Mouse (Mus musculus) gastrocnemius, adult 2 months (tissue): ENCODE results near the gene Jade2. TPM values are rescaled to one million over a fixed set of nuclear protein-coding genes. Genes with fewer than 3 reads are reported as not detected.
"Not testable (repeated sequence)": the region's sequence is repeated elsewhere in the genome, so short reads cannot be mapped to it uniquely, and the experiment has no call there.

Source experiments
- DNase-seq: peaks from one replicate; pipeline ENCODE4 v3.0.0; 2022
- H3K27ac ChIP-seq: fragments of 200-600 bp; 2 replicates; pipeline ENCODE4 v1.8.1; 2022; ENCODE audit warnings: mild to moderate bottlenecking
- H3K4me3 ChIP-seq: fragments of 200-600 bp; 2 replicates; pipeline ENCODE4 v1.8.1; 2022; ENCODE audit warnings: mild to moderate bottlenecking, moderate library complexity
- CTCF ChIP-seq: fragments of 200-600 bp; IDR thresholded peaks from 2 replicates; pipeline ENCODE4 v1.8.1; 2022; ENCODE audit warnings: antibody characterized with exemption, mild to moderate bottlenecking, moderate library complexity
- intact Hi-C: fragments of 180-260 bp; cut with DNase I; formaldehyde crosslinking; loops from one replicate; pipeline ENCODE4 v1.15.1; 2025
- total RNA-seq, 2 experiments: library from RNA; stranded (reverse); gene quantifications; 2 replicates each; pipeline ENCODE4 v1.2.3; 2021

The Jade2 gene
- total RNA-seq, 2 experiments from 2014 or later = 7.8 to 7.9 TPM

DNA sequence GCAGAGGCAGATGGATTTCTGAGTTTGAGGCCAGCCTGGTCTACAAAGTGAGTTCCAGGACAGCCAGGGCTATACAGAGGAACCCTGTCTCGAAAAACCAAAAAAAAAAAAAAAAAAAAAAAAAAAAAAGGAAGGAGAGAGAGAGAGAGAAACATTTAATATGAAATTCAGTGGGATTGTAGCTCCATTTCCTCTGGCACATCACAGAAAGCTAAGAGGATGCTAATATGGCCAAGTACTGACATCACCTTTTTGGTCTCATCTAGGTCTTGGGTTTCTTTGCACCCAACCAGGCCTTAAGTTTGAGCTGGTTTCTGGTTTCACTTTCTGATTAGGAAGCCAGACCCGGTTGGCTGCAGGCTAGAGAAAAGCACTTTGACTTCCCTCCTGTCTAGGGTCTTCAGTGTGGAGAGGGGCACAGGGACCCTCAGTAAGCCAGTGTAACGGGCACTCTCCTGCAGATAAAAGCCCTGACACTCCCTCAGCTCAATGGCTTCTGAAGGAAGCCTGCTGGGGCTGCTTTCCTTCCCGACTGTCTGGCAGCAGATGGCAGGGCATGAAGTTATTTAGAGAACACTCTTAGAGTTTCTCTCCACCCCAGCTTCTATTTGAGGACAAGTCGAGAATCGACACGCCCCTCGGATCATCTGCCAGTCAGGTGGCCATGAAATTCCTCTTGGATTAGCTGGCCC lies 56.7 kb downstream of the Jade2 start:
- intact Hi-C loops = loop anchor here (5.0 kb wide), 1 partner anchor 33 kb away; no protein-coding TSS in a partner anchor
- peak overlapping the region; percentile 55 for H3K4me3 ChIP-seq
- H3K27ac ChIP-seq = peak overlapping the region; percentile 94
- TF ChIP-seq CTCF = no peak
- DNase-seq = peak; percentile 83

DNA sequence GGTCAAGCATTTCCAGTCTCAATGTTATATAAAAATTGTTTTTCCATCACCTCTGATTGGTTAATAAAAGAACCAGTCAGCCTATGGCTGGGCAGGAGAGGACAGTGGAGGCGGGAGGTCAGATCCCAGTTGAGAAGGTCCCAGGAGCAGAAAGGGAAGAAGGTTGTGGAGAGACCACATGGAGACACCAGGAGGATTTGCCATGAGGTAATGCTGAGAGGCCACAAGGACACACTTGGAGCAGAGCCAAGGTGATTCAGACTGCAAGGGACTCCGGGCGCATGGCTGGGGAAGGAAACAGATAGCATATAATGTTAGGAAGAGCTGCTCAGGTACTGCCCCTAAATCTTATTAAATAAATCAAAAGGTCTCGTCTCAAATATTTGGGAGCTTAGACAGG lies 61.2 kb downstream of the Jade2 start:
- H3K27ac ChIP-seq = 0 out of 2 replicates have a peak overlapping the region, but pooled peaks have one; percentile 1
- DNase-seq = peak; percentile 53
- intact Hi-C loops = no loop called here
- no peak overlapping the region for H3K4me3 ChIP-seq
- no peak for TF ChIP-seq CTCF

DNA sequence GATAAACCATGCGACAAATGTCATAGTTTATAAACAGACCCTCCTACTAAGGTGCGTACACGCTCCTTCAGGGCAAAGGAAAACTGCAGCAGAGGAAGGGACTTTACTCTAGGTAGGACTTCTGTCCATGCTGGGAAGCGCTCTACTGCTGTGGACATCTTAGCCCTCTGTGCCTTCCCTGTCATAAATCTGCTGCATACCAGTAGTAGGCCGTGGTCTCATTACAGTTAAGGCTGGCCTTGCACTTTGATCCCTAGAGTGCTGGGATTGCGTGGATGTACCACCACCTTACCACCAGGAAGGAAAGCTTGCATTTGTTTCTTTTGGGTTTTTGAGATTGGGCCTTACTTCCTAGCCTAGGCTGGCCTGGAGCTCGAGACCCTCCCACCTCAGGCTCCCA lies 66.8 kb downstream of the Jade2 start:
- Histone ChIP-seq H3K27ac (no peak overlapping the region), H3K4me3 (no peak overlapping the region)
- intact Hi-C loops = no loop called here
- no peak for TF ChIP-seq CTCF
- DNase-seq = no peak

DNA sequence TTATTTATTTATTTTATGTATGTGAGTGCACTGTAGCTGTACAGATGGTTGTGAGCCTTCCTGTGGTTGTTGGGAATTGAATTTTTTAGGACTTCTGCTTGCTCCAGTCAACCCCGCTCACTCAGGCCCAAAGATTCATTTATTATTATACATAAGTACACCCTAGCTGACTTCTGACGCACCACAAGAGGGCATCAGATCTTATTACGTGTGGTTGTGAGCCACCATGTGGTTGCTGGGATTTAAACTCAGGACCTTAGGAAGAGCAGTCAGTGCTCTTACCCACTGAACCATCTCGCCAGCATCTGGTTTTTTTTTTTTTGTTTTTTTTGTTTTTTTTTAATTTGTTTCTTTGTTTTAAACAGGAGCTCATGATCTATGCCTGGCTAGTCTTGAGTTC lies 67.7 kb downstream of the Jade2 start:
- H3K4me3 ChIP-seq, DNase-seq, intact Hi-C loops, H3K27ac ChIP-seq: not testable (repeated sequence)
- TF ChIP-seq CTCF = peak; percentile 9; the same call in 1 of the 2 replicates

DNA sequence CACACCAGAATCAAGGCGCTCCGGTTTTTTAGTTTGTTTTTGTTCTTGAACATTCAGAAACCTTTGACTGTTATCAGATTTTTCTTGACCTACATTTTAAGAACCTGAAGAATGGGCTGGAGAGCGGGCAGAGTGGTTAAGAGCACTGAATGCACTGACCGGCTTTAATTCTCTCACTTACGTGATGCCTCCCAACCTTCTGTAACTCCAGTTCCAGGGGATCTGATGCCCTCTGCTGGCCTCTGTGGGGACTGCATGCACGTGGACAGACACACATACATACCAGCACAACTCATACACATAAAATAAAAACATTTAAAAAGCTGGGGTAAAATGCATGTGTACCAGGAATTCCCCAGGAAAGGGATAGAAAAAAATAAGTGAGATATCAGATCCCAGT lies 71.5 kb downstream of the Jade2 start:
- TF ChIP-seq CTCF = peak; percentile 79
- no peak overlapping the region for H3K27ac ChIP-seq
- no peak overlapping the region for H3K4me3 ChIP-seq
- DNase-seq = peak; percentile 66
- intact Hi-C loops = no loop called here

DNA sequence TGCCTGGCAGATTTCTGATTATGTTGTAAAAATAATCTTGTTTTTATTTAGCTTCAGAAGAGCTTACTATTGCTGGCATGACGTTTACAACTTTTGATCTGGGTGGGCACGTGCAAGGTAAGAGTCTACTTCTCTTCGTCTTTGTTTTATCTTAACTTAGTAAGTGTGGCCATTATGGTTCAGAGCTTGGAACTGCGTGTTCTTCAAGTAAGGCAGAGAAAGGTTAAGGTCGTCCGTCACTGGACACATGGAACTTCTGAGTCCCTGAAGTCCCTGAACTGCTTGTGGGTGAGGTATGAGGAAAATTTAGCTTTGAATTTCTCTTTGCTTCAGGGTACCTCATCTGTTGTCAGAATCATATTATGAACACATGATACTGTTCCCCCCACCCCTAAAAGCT lies 74.7 kb downstream of the Jade2 start:
- TF ChIP-seq CTCF = no peak
- intact Hi-C loops = no loop called here

DNA sequence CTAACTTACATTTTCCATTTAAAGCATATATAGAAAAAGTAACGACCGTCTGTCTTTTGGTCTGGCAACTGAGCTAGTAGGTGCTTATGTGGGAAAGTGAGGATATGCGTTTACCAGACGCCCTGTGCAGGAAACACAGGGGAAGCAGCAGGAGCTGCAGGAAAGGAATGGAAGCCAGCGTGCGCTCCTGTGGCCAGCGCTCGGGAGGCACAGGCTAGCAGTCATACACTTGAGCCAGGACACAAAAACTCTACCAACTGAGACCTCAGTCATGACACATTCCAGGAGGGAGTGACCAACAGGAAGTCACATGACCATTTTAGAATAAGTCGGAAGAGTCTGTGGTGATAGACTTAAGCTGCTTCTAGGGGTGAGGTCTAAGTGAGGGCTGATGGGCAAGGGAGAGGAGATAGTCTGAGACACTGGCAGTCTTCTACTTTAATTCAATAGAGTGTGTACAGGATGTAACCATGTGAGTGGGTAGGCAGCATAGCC lies 76.6 kb downstream of the Jade2 start:
- intact Hi-C loops = no loop called here
- Histone ChIP-seq H3K4me3 (no peak overlapping the region), H3K27ac (peak overlapping the region; percentile 80)
- no peak for TF ChIP-seq CTCF
- DNase-seq = no peak

More for the DNA sequence above, 74.7 kb downstream of the Jade2 start:
- H3K27ac ChIP-seq = peak overlapping the region; percentile 46
- H3K4me3 ChIP-seq = no peak overlapping the region
- no peak for DNase-seq

DNA sequence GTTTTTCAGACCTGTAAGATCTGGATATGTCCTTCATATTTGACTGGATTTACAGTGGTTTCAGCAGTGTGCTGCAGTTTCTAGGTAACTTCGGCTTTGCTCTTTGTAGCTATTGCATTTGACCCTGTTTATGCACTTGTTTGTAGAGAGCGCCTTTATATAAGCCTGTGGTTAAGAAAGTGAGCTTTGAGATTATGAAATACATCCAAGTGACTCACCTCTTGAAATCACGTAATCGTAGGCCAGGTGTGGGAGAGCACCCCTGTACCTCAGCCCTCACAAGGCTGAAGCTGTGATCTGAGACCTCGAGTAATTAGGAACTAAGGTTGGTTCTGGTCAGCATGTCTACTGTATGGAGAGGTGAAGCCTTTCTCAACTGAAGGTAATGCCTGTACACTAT lies 80.0 kb downstream of the Jade2 start:
- no peak overlapping the region; the same call in 1 of the 2 replicates for H3K4me3 ChIP-seq
- TF ChIP-seq CTCF = no peak
- H3K27ac ChIP-seq = peak overlapping the region; percentile 80
- intact Hi-C loops = no loop called here
- no peak for DNase-seq

DNA sequence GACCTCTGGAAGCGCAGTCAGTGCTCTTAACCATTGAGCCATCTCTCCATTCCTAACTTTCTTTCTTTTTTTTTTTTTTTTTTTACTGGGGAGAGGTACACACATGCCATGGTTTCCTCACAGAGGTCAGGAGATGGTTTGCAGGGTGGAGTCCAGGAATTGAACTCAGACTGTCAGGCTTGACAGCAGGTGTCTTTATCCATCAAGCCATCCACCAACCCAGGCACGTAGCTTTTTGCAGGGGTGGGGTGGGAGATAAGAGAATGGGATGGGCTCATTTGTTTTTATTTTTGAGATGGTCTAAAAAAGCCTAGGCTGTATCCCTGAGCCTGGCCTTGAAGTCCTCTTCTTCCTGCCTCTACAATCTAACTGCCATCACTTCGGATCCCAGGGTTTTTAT lies 81.9 kb downstream of the Jade2 start:
- no peak for TF ChIP-seq CTCF
- intact Hi-C loops = no loop called here
- Histone ChIP-seq H3K27ac (peak overlapping the region; percentile 80; the same call in 1 of the 2 replicates), H3K4me3 (no peak overlapping the region)
- no peak for DNase-seq

DNA sequence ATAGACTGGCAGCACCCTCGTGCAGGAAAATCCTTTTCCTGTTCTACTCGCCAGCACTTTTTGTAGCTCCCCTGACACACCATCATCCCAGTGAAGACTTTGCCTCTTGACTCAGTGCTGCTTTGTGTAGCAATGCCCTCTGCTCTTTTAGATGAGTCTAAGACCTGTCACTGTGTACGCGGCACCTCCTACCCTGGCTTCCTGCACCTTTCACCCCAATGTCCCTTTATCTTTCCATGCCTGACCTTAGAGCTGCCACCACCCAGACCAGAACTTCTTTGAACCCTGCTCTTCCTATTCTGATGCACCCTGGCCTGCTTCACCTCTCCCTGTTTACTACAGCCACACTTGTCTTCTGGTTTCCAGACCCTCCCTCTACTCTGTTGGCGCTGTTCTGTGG lies 89.2 kb downstream of the Jade2 start:
- Histone ChIP-seq H3K27ac (peak overlapping the region; percentile 99), H3K4me3 (peak overlapping the region; percentile 56)
- peak; percentile 37 for DNase-seq
- TF ChIP-seq CTCF = no peak
- intact Hi-C loops = loop anchor here (5.0 kb wide), 1 partner anchor 34 kb away; no protein-coding TSS in a partner anchor

DNA sequence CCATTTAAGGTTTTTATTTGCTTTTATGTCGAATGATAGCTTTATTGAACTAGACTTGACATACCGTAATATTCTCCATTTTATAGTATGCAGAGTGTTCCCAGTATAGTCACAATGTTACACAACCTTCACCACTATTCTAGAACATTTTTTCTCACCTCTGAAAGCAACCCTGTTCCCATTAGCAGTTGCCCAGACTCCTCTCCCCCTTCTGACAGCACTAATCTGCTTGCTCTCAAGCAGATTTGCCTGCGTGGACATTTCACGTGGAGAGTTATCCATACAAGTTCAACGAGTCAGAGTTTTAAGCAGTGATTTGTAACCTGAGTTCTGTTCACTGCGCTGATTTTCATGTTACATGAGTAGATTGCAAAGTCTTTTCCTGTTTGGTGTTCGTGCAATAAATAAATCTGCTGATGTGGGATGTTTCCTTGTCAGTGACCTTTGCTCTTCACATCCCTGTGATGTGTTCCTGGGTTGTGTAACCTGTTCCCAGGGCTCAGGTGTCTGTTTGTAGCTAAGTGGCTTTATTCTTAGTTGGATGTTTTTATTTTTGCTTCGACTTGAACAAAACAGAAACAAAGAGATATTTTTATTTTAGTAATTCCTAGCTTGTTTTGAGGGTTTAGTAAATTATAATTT lies 89.8 kb downstream of the Jade2 start:
- intact Hi-C loops = loop anchor here (5.0 kb wide), 1 partner anchor 35 kb away; no protein-coding TSS in a partner anchor
- peak; percentile 69 for DNase-seq
- H3K4me3 ChIP-seq = peak overlapping the region; percentile 56
- TF ChIP-seq CTCF = no peak
- peak overlapping the region; percentile 99 for H3K27ac ChIP-seq

DNA sequence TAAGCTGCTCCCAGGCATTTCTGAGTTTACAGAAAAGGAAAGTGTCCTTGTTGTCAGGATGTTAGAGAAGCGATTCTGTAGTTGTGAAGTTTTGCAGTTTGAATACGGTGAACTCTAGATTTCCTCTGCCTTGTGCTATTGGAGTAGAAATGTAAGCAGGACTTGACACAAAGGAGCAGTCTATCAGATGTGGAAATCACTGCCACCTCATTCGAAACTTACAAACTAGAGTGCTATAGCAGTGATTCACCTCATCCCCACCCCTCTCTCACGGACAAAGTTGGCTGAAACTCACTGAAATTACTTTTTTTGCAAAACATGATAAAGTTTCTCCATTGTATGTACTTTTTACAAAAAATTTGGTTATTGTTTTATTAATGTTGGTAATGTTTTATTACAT lies 92.6 kb downstream of the Jade2 start:
- no peak for TF ChIP-seq CTCF
- DNase-seq = no peak
- Histone ChIP-seq H3K27ac (peak overlapping the region; percentile 99), H3K4me3 (peak overlapping the region; percentile 89)
- intact Hi-C loops = loop anchor here (5.0 kb wide), 2 partner anchors 37 to 237 kb away; partner anchors contain the start of genes Cdkl3 and Ube2b

DNA sequence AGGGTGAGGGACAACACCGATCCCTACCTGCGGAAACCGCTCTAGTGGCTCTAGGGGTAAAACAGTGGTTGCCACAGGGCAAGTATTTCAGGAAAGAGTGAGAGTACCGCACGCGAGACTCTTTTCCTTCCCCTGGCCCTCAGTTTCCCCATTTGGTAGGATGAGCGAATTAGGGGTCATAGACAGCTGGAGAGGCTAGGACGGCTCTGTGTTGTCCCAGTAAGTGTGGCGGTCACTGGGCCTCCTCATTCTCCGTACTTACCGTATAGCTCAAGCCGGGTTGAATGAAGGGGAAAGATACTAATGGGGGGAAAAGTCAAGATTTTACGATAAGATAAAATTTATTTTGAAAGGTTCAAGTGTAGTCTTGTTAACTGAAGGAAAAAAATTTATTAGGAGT lies 93.5 kb downstream of the Jade2 start:
- DNase-seq = no peak
- intact Hi-C loops = loop anchor here (5.0 kb wide), 1 partner anchor 238 kb away; the partner anchor contains the start of genes Cdkl3 and Ube2b
- TF ChIP-seq CTCF = no peak
- H3K27ac ChIP-seq = peak overlapping the region; percentile 99
- H3K4me3 ChIP-seq = peak overlapping the region; percentile 89

Other genes with a start within 250 kb of the Jade2 start
- gene Nhp2, start 237.9 kb downstream of the Jade2 start, total RNA-seq = 10 to 100 TPM; 24.9 to 25.7 TPM
- gene Rmnd5b, start 221.8 kb downstream of the Jade2 start, total RNA-seq = 10 to 100 TPM; 11.4 to 11.6 TPM
- gene N4bp3, start 206.8 kb downstream of the Jade2 start, total RNA-seq = 1 to 10 TPM; 2.7 to 4.2 TPM
- under 1 TPM; 0.20 to 0.31 TPM for gene D930048N14Rik, start 206.7 kb downstream of the Jade2 start, total RNA-seq
- gene 0610009B22Rik, start 168.8 kb downstream of the Jade2 start, total RNA-seq = 10 to 100 TPM; 42.1 to 43.2 TPM
- 10 to 100 TPM; 41.1 to 56.0 TPM for gene Sec24a, start 94.0 kb downstream of the Jade2 start, total RNA-seq
- 100 to 1,000 TPM; 439 to 509 TPM for gene Sar1b, start 94.0 kb downstream of the Jade2 start, total RNA-seq
- 10 to 100 TPM; 16.9 to 30.0 TPM for gene Cdkn2aipnl, start 110.0 kb upstream of the Jade2 start, total RNA-seq
- gene Ube2b, start 143.1 kb upstream of the Jade2 start, total RNA-seq = 100 to 1,000 TPM; 519 to 559 TPM
- gene Cdkl3, start 146.6 kb upstream of the Jade2 start, total RNA-seq = 1 to 10 TPM; 1.5 to 3.2 TPM
- 10 to 100 TPM; 43.2 to 54.0 TPM for gene Ppp2ca, start 241.0 kb upstream of the Jade2 start, total RNA-seq